Mouse (Mus musculus) G1E (cell line): Measurements from ENCODE around the gene Mgat4e.

ENCODE experiments used
- CTCF ChIP-seq: IDR thresholded peaks from 2 replicates; pipeline ENCODE4 v1.5.1; 2012; ENCODE audit warnings: low read depth, low read length, inconsistent platforms, mixed read lengths
- TAL1 ChIP-seq: conservative IDR thresholded peaks from 2 replicates; pipeline ENCODE4 v1.6.1; 2012; ENCODE audit warnings: low read depth, low read length, inconsistent platforms, mixed read lengths

GRCm38 (mm10) chr1:134570171-134570570 is 20.7 kb upstream of the Mgat4e start:
- TF ChIP-seq CTCF (no peak), TAL1 (no peak)
